ENCODE assay signal across 10 mouse cellular contexts in the genomic region with DNA sequence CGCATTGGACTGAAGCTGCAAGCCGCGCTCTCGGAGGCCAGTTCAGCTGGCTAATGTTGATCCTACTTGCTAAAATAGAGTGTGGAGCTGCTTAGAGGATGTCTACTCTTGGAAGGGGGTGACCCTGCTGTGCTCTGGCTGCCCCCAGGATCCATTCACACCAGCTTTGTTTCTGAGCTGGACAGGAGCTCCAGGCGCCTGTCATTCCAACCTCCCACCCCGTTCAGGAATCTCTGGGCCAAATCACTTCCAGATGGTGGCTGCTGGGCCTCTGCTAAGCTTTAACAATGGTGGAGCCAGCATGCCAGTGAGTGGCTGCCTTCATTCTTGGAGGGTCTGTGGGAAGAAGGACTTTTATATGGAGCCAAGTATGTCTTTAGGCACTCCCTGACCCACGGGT. TPM values are rescaled to one million over a fixed set of nuclear protein-coding genes. Genes with fewer than 3 reads are reported as not detected.
DNase-seq lines count a peak whose midpoint lies in the region; ATAC-seq and TF ChIP-seq lines count a peak whose summit lies in the region.
"Had no signal": no experiment of that assay in that cellular context is flagged by ENCODE, and none has a peak within 500 bp of the region (broad histone marks: within the 10 kb centered on the region; RNA-seq: fewer than 3 reads in every experiment).

No protein-coding gene starts in this region.

- H3K36me3 ChIP-seq in forebrain, embryonic 10.5 days (replicated peaks): peaks cover 6% of the 10 kb centered on the region
- no peaks in the 10 kb centered on the region for H3K36me3 ChIP-seq in forebrain, postnatal 0 days (ENCODE audit: insufficient read depth)
- H3K36me3 ChIP-seq in stomach, embryonic 14.5 days (ENCODE audit: control insufficient read depth, insufficient read depth, low read length): no peaks in the 10 kb centered on the region
- H3K36me3 ChIP-seq in stomach, postnatal 0 days (ENCODE audit: control insufficient read depth, insufficient read depth, low read length): no peaks in the 10 kb centered on the region
- H3K36me3 ChIP-seq in hindbrain, postnatal 0 days (ENCODE audit: insufficient read depth, low read length): no peaks in the 10 kb centered on the region

- H3K27me3 ChIP-seq in forebrain, embryonic 10.5 days (ENCODE audit: poor library complexity, severe bottlenecking): no peaks in the 10 kb centered on the region
- H3K27me3 ChIP-seq in forebrain, postnatal 0 days (ENCODE audit: insufficient read depth, low read length): no peaks in the 10 kb centered on the region
- H3K27me3 ChIP-seq in stomach, embryonic 14.5 days (ENCODE audit: control insufficient read depth, insufficient read depth, low read length): no peaks in the 10 kb centered on the region
- H3K27me3 ChIP-seq in stomach, postnatal 0 days (ENCODE audit: control insufficient read depth, insufficient read depth, low read length): no peaks in the 10 kb centered on the region
- no peaks in the 10 kb centered on the region for H3K27me3 ChIP-seq in hindbrain, postnatal 0 days (ENCODE audit: insufficient read depth, low read length)

- no peak for ATAC-seq in forebrain, postnatal 0 days
- ATAC-seq in stomach, embryonic 14.5 days (ENCODE audit: insufficient number of reproducible peaks, insufficient read depth, low FRiP score, low read depth): no peak
- ATAC-seq in stomach, postnatal 0 days (ENCODE audit: low FRiP score, low TSS enrichment): no peak
- ATAC-seq in hindbrain, postnatal 0 days: no peak

- peak; percentile 70 for DNase-seq in forebrain, embryonic 10.5 days (ENCODE audit: extremely low spot score, low spot score)
- DNase-seq in forebrain, postnatal 0 days: no peak
- DNase-seq in stomach, postnatal 0 days (ENCODE audit: low spot score): no peak
- peak; percentile 29 for DNase-seq in hindbrain, postnatal 0 days (ENCODE audit: low spot score)
- peak; percentile 65 for DNase-seq in yolk sac, embryonic 10.5 days (ENCODE audit: low spot score)
- no peak for DNase-seq in adrenal gland, postnatal 4 days (ENCODE audit: low spot score in 2 of 2)
- no peak for DNase-seq in adrenal gland, postnatal 36 days

- peak overlapping the region; percentile 77 for H3K27ac ChIP-seq in forebrain, embryonic 10.5 days
- no peak overlapping the region for H3K27ac ChIP-seq in forebrain, postnatal 0 days (ENCODE audit: low read depth, low read length)
- H3K27ac ChIP-seq in stomach, embryonic 14.5 days (ENCODE audit: low read length): 0 out of 2 replicates have a peak overlapping the region, but pooled peaks have one; percentile 28
- no peak overlapping the region for H3K27ac ChIP-seq in stomach, postnatal 0 days (replicated peaks)
- no peak overlapping the region for H3K27ac ChIP-seq in hindbrain, postnatal 0 days
- H3K27ac ChIP-seq: macrophage had no signal

- TF ChIP-seq EP300 in stomach, postnatal 0 days (optimal IDR thresholded peaks at IDR 0.05): no peak

- 13% methylated on average over 7 of the region's 7 CpGs for WGBS in forebrain, embryonic 10.5 days
- WGBS in forebrain, postnatal 0 days: 27% methylated on average over 7 of the region's 7 CpGs
- WGBS in stomach, embryonic 14.5 days: 50% methylated on average over 7 of the region's 7 CpGs
- WGBS in stomach, postnatal 0 days: 58% methylated on average over 7 of the region's 7 CpGs
- WGBS in hindbrain, postnatal 0 days: 40% methylated on average over 7 of the region's 7 CpGs

- no peak for TF ChIP-seq CTCF in forebrain, postnatal 0 days (IDR thresholded peaks at IDR 0.05; ENCODE audit: low read depth)
- TF ChIP-seq CTCF in stomach, postnatal 0 days (IDR thresholded peaks at IDR 0.05; ENCODE audit: low read depth): no peak
- no peak for TF ChIP-seq CTCF in hindbrain, postnatal 0 days (IDR thresholded peaks at IDR 0.05; ENCODE audit: low read depth)

- H3K4me1 ChIP-seq in forebrain, embryonic 10.5 days: peaks cover 94% of the 10 kb centered on the region
- peaks cover 28% of the 10 kb centered on the region for H3K4me1 ChIP-seq in forebrain, postnatal 0 days (ENCODE audit: insufficient read depth)
- peaks cover 39% of the 10 kb centered on the region for H3K4me1 ChIP-seq in stomach, embryonic 14.5 days (ENCODE audit: control insufficient read depth, insufficient read depth, low read length)
- peaks cover 16% of the 10 kb centered on the region for H3K4me1 ChIP-seq in stomach, postnatal 0 days (replicated peaks; ENCODE audit: control insufficient read depth, insufficient read depth)
- H3K4me1 ChIP-seq in hindbrain, postnatal 0 days (ENCODE audit: insufficient read depth, low read length): peaks cover 39% of the 10 kb centered on the region

- H3K9me3 ChIP-seq in forebrain, embryonic 10.5 days: no peaks in the 10 kb centered on the region
- H3K9me3 ChIP-seq in forebrain, postnatal 0 days (ENCODE audit: low read length): no peaks in the 10 kb centered on the region
- H3K9me3 ChIP-seq in stomach, embryonic 14.5 days (ENCODE audit: control insufficient read depth, low read depth, low read length): no peaks in the 10 kb centered on the region
- no peaks in the 10 kb centered on the region for H3K9me3 ChIP-seq in stomach, postnatal 0 days (ENCODE audit: control insufficient read depth, low read length)
- no peaks in the 10 kb centered on the region for H3K9me3 ChIP-seq in hindbrain, postnatal 0 days (ENCODE audit: low read length)

- H3K4me3 ChIP-seq in forebrain, embryonic 10.5 days: no peak overlapping the region; the same call in 1 of the 2 replicates
- no peak overlapping the region for H3K4me3 ChIP-seq in forebrain, postnatal 0 days (ENCODE audit: low read depth, low read length)
- H3K4me3 ChIP-seq in stomach, embryonic 14.5 days (ENCODE audit: low read depth, low read length): no peak overlapping the region
- H3K4me3 ChIP-seq in stomach, postnatal 0 days (ENCODE audit: low read depth, low read length): no peak overlapping the region
- no peak overlapping the region for H3K4me3 ChIP-seq in hindbrain, postnatal 0 days (ENCODE audit: low read length)

- H3K9ac ChIP-seq in forebrain, postnatal 0 days: no peak overlapping the region
- H3K9ac ChIP-seq in stomach, embryonic 14.5 days (replicated peaks; ENCODE audit: low read depth, low read length): no peak overlapping the region
- no peak overlapping the region for H3K9ac ChIP-seq in stomach, postnatal 0 days (ENCODE audit: low read length)
- no peak overlapping the region for H3K9ac ChIP-seq in hindbrain, postnatal 0 days (replicated peaks; ENCODE audit: low read length)

- H3K4me2 ChIP-seq in forebrain, postnatal 0 days (ENCODE audit: low read depth): no peak overlapping the region
- no peak overlapping the region for H3K4me2 ChIP-seq in stomach, embryonic 14.5 days (replicated peaks; ENCODE audit: low read depth, low read length)
- no peak overlapping the region for H3K4me2 ChIP-seq in stomach, postnatal 0 days (replicated peaks; ENCODE audit: low read depth)
- 0 out of 2 replicates have a peak overlapping the region, but pooled peaks have one; percentile 21 for H3K4me2 ChIP-seq in hindbrain, postnatal 0 days (ENCODE audit: low read depth, low read length)

RNA-seq across cellular contexts. Expression of a gene that starts 4.9 kb away (rescaled TPM):
- polyA plus RNA-seq in forebrain, embryonic 10.5 days (2016; fragmentation: Nextera tagmentation; extraction: Ambion mirVana): 22.9 and 24.2 TPM in 2 replicates
- 18.6 and 22.5 TPM in 2 replicates for total RNA-seq in forebrain, postnatal 0 days (2014; rRNA removed)
- 1.3 and 2.3 TPM in 2 replicates for polyA plus RNA-seq in forebrain, postnatal 0 days (2015; fragmentation: Nextera tagmentation; extraction: Ambion mirVana)
- polyA plus RNA-seq in stomach, embryonic 14.5 days (2014; fragmentation: Nextera tagmentation; extraction: Ambion mirVana): 23.7 and 26.2 TPM in 2 replicates
- polyA plus RNA-seq in stomach, postnatal 0 days (2015; fragmentation: Nextera tagmentation; extraction: Ambion mirVana): 8.3 and 8.8 TPM in 2 replicates
- 28.8 and 32.7 TPM in 2 replicates for total RNA-seq in hindbrain, postnatal 0 days (2014; rRNA removed)
- polyA plus RNA-seq in hindbrain, postnatal 0 days (2015; fragmentation: Nextera tagmentation; extraction: Ambion mirVana): 4.2 and 8.5 TPM in 2 replicates
- 10 to 100 TPM; 54.7 to 54.8 TPM for total RNA-seq in adrenal gland, postnatal 4 days (2021)
- 10 to 100 TPM; 41.7 to 74.9 TPM for total RNA-seq in adrenal gland, postnatal 36 days (2021)

RNA-seq across cellular contexts. Expression of a gene that starts 31.3 kb away (rescaled TPM):
- polyA plus RNA-seq in forebrain, embryonic 10.5 days (2016; fragmentation: Nextera tagmentation; extraction: Ambion mirVana): not detected in 2 replicates
- total RNA-seq in forebrain, postnatal 0 days (2014; rRNA removed): not detected in 2 replicates
- not detected in 2 replicates for polyA plus RNA-seq in forebrain, postnatal 0 days (2015; fragmentation: Nextera tagmentation; extraction: Ambion mirVana)
- polyA plus RNA-seq in stomach, embryonic 14.5 days (2014; fragmentation: Nextera tagmentation; extraction: Ambion mirVana): not detected in 2 replicates
- polyA plus RNA-seq in stomach, postnatal 0 days (2015; fragmentation: Nextera tagmentation; extraction: Ambion mirVana): not detected in 2 replicates
- total RNA-seq in hindbrain, postnatal 0 days (2014; rRNA removed): not detected in 2 replicates
- polyA plus RNA-seq in hindbrain, postnatal 0 days (2015; fragmentation: Nextera tagmentation; extraction: Ambion mirVana): 0.94 TPM in 1 of 2 replicates, not detected in the other
- not detected for total RNA-seq in adrenal gland, postnatal 4 days (2021)
- total RNA-seq in adrenal gland, postnatal 36 days (2021): not detected
- polyA plus RNA-seq: heart, postnatal 0 days; macrophage had no signal

Comparison
In these comparisons a context has a peak if more than half of its experiments do, and no peak if none do; other contexts are left out.
1. DNase-seq: peak in forebrain, embryonic 10.5 days (single experiment), hindbrain, postnatal 0 days (single experiment) and yolk sac, embryonic 10.5 days (single experiment); none in forebrain, postnatal 0 days (single experiment), stomach, postnatal 0 days (single experiment), adrenal gland, postnatal 4 days (0 of 2) and adrenal gland, postnatal 36 days (0 of 2).
2. H3K27ac ChIP-seq: peak in forebrain, embryonic 10.5 days (single experiment) and stomach, embryonic 14.5 days (single experiment); none in forebrain, postnatal 0 days (single experiment), stomach, postnatal 0 days (single experiment) and hindbrain, postnatal 0 days (single experiment).